Mouse (Mus musculus): ENCODE data around the gene Chchd3.

- TF ChIP-seq POLR2A (IDR thresholded peaks at IDR 0.05; ENCODE audit: borderline replicate concordance, extremely low read depth, insufficient read depth, insufficient read length, poor library complexity, severe bottlenecking): no peak
- TF ChIP-seq CTCF (IDR thresholded peaks at IDR 0.05; ENCODE audit: borderline replicate concordance, extremely low read depth, insufficient read depth, insufficient read length): no peak
These were observed 149.4 kb downstream of the Chchd3 start for GRCm38 (mm10) chr6:32910692-32911091.

Data from brain, embryonic 14.5 days (tissue).